Mouse (Mus musculus) heart, embryonic 14.5 days (tissue): Measurements from ENCODE around the gene Golm1. TPM values are rescaled to one million over a fixed set of nuclear protein-coding genes. Genes with fewer than 3 reads are reported as not detected.

Experiments used
- ATAC-seq: fragments of 200-750 bp; cut with Nextera tagmentation; 2 replicates; pipeline ENCODE4 v1.8.0; 2017; ENCODE audit warnings: low read depth, moderate TSS enrichment; ENCODE audit not compliant: insufficient number of reproducible peaks, insufficient read depth, low FRiP score
- H3K27ac ChIP-seq, 2 experiments: fragments of 200-500 bp in 1 of 2; fragments of 300-500 bp in 1 of 2; sonication (generic) in 1 of 2; replicated peaks in 1 of 2; 2 replicates each; pipeline ENCODE4 v1.5.1; 2012 to 2014; ENCODE audit warnings: low read depth in 2 of 2, low read length in 2 of 2, control low read depth in 1 of 2, mild to moderate bottlenecking in 1 of 2, mixed read lengths in 1 of 2; ENCODE audit not compliant: control insufficient read depth in 1 of 2, insufficient read depth in 1 of 2
- H3K27me3 ChIP-seq: fragments of 300-500 bp; sonication (generic); 2 replicates; pipeline ENCODE4 v1.6.1; 2014; ENCODE audit warnings: mild to moderate bottlenecking, low read length, control low read depth; ENCODE audit not compliant: control insufficient read depth, insufficient read depth
- H3K36me3 ChIP-seq: fragments of 300-500 bp; sonication (generic); 2 replicates; pipeline ENCODE4 v1.6.1; 2014; ENCODE audit warnings: mild to moderate bottlenecking, control low read depth, low read length, mixed read lengths; ENCODE audit not compliant: control insufficient read depth, insufficient read depth
- H3K4me1 ChIP-seq, 2 experiments: fragments of 200-500 bp in 1 of 2; fragments of 300-500 bp in 1 of 2; sonication (generic) in 1 of 2; 2 replicates each; pipeline ENCODE4 v1.6.1; 2012 to 2014; ENCODE audit warnings: low read length in 2 of 2, control low read depth in 1 of 2, mixed read lengths in 1 of 2; ENCODE audit not compliant: control insufficient read depth in 2 of 2, insufficient read depth in 2 of 2
- H3K4me2 ChIP-seq: fragments of 300-500 bp; sonication (generic); 2 replicates; pipeline ENCODE4 v1.6.1; 2014; ENCODE audit warnings: mild to moderate bottlenecking, low read length
- H3K4me3 ChIP-seq, 2 experiments: fragments of 200-500 bp in 1 of 2; fragments of 300-500 bp in 1 of 2; sonication (generic) in 1 of 2; 2 replicates each; pipeline ENCODE4 v1.5.1; 2012 to 2014; ENCODE audit warnings: low read length in 2 of 2, mild to moderate bottlenecking in 2 of 2, control low read depth in 1 of 2, low read depth in 1 of 2, moderate library complexity in 1 of 2; ENCODE audit not compliant: control insufficient read depth in 1 of 2, insufficient read depth in 1 of 2
- H3K9ac ChIP-seq: fragments of 300-500 bp; sonication (generic); 2 replicates; pipeline ENCODE4 v1.6.1; 2014; ENCODE audit warnings: mild to moderate bottlenecking, low read length
- H3K9me3 ChIP-seq: fragments of 300-500 bp; sonication (generic); 2 replicates; pipeline ENCODE4 v1.6.1; 2016; ENCODE audit warnings: low read length, control low read depth; ENCODE audit not compliant: control insufficient read depth
- WGBS: fragments of 180-500 bp; shearing (Covaris S2); extraction: QIAGEN DNeasy Blood & Tissue Kit; methylation state at CpG from one replicate; pipeline ENCODE4 v1.1.7; 2014; 5-methylcytosine and 5-hydroxymethylcytosine counted together
- polyA plus RNA-seq: library from polyadenylated mRNA; unstranded; fragments of >200 nt; fragmentation: Nextera tagmentation; extraction: Ambion mirVana; gene quantifications from 2 replicates; pipeline ENCODE4 v1.2.1, GENCODE M21; 2014

Gene Golm1
- polyA plus RNA-seq, 1 experiment from 2014 or later, result 46.6 TPM

DNA sequence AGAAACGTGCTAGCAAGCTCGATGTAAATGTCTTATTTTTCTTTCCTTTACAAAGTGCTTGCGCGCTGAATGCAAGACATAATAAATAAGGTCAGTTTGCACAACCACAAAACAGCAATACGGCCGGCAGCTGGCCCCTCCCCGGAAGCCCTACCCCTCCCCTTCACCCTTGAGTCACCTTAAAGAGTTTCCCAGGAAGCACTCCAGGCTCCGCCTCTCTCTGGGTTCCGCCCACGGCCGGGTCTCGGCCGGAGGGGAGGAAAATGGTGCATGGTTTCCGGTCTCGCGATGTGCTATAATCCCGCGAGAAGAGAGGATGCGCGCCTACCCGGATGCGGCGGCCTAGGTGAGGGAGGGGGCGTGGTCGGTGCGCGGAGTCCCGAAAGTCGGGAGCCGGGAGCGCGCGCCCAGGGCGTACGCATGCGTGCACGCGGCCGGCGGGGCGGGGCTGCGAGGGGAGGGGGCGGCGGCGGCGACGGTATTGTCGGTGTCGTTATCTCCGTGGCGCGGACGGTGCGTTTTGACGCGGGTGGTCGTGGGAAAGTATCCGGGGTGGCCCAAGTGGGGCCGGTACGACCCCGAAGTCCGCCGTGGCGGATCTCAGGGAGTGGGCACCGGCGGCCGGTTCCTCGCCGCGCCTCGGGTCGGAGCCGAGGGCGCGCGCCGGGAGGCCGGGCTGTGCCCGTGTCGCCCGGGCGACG, 90.5 kb downstream of the Golm1 start, which contains the start of the genes Agtpbp1 and Naa35:
Gene Agtpbp1 (minus strand): TSS at position 281 of the 701 bp plus-strand sequence.
Gene Naa35 (plus strand): TSS at position 313 of the 701 bp plus-strand sequence.
- Histone ChIP-seq H3K4me3 (peak within 1 kb of the TSS; percentile 93 to 94), H3K27ac (peak within 1 kb of the TSS; percentile 42 to 77), H3K36me3 (peaks cover 33% of the 10 kb centered on the region), H3K27me3 (no peaks in the 10 kb centered on the region), H3K4me2 (peak within 1 kb of the TSS; percentile 97), H3K9ac (peak within 1 kb of the TSS; percentile 94), H3K9me3 (no peaks in the 10 kb centered on the region), H3K4me1 (peaks cover 0 to 16% of the 10 kb centered on the region in 2 experiments; a peak in 2 of 4 replicates)
- ATAC-seq, result peak; percentile 98
- WGBS, result under 1% methylated on average over 66 of the region's 83 CpGs

Other genes starting within 250 kb of the Golm1 start
- 14.9 and 15.1 TPM in 2 replicates for gene Agtpbp1, start 90.6 kb downstream of the Golm1 start, polyA plus RNA-seq
- 54.4 and 70.3 TPM in 2 replicates for gene Naa35, start 90.6 kb downstream of the Golm1 start, polyA plus RNA-seq
- gene 4921517D22Rik, start 18.3 kb upstream of the Golm1 start, polyA plus RNA-seq, result not detected in 2 replicates
- 0.05 TPM in 1 of 2 replicates, not detected in the other for gene Spata31d1a, start 34.5 kb upstream of the Golm1 start, polyA plus RNA-seq
- not detected in 2 replicates for gene Spata31d1b, start 36.5 kb upstream of the Golm1 start, polyA plus RNA-seq
- not detected in 2 replicates for gene Spata31d1d, start 55.9 kb upstream of the Golm1 start, polyA plus RNA-seq
- gene 1700014D04Rik, start 70.9 kb upstream of the Golm1 start, polyA plus RNA-seq, result 0.27 TPM in 1 of 2 replicates, not detected in the other
- 213 and 236 TPM in 2 replicates for gene Isca1, start 94.0 kb upstream of the Golm1 start, polyA plus RNA-seq
- not detected in 2 replicates for gene Gm49354, start 106.4 kb upstream of the Golm1 start, polyA plus RNA-seq
- gene Tut7, start 147.3 kb upstream of the Golm1 start, polyA plus RNA-seq, result 35.0 and 35.1 TPM in 2 replicates